Mouse (Mus musculus): ENCODE data around the gene 4930432M17Rik. TPM values are rescaled to one million over a fixed set of nuclear protein-coding genes. Genes with fewer than 3 reads are reported as not detected.

The 4930432M17Rik gene
- polyA plus RNA-seq (2012): not detected in 2 replicates

DNA sequence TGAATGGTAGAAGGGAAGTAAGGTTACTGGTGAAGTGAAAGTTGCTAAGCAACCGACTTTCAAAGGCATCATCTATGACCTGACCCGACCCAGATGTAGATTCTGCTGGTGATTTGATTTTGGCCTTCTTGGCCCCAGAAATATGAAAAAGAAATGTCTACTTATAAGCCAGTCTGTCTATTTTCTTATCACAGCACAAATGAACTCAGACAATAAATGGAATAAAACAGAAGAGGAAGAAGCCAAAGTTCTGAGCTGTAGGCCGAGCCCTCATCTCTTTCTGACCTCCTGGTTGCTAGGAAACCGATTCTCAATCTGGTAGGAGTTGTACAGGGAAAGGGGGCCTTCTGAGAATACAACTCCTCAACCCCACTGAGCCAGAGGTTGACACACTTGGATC lies at the start of gene 4930432M17Rik:
Gene 4930432M17Rik (plus strand): TSS at position 301 of the 400 bp plus-strand sequence.

DNA sequence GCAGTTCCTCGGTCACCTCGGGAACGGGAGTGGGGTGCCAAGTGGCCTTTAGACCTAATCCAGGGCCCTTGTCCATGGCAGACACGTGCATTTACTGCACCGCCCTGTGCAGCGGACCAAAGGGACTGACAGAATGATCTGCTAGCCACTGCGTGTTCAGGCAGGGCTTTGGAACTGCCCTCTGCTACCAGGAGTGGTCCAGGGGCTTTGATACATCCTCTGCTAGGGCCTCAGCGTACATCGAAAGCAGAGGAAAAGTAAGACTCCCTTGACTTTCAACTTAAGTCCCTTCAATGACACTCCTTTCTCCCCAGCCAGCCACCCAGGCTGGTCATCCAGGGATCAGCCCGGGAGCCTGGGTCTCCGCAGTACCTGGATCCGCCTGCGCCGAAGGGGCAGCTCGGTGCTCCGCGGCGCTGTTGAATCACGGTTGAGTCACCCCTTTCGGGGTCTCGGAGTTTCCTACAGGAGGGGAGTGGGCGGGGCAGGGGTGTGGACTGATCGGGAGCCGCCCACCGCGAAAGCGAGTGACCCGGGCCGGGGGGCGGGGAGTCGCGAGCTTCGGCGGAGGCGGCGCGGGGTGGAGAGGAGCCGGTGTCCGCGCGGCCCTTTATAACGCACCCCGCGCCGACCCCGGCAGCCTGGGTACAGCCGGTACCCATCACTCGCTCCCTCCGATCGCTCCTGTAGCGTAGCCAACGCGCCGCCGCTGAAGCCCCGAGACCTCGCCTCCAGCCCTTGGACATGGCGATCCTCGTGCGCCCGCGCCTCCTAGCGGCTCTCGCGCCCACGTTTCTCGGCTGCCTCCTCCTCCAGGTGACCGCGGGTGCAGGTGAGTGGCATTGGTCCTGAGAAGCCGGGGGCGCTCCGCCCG lies 52.6 kb downstream of the 4930432M17Rik start, which contains the start of gene F3:
Gene F3 (plus strand): TSS at position 567 of the 874 bp plus-strand sequence.

Other genes starting within 250 kb of the 4930432M17Rik start
- gene Cnn3, start 244.3 kb upstream of the 4930432M17Rik start, polyA plus RNA-seq (2012): 21.4 and 22.2 TPM in 2 replicates
- not detected in 2 replicates for gene Slc44a3, start 138.4 kb upstream of the 4930432M17Rik start, polyA plus RNA-seq (2012)
- gene F3, start 52.8 kb downstream of the 4930432M17Rik start, polyA plus RNA-seq (2012): 0.71 and 0.79 TPM in 2 replicates
- 37.5 and 49.7 TPM in 2 replicates for gene Abcd3, start 144.5 kb downstream of the 4930432M17Rik start, polyA plus RNA-seq (2012)

All from megakaryocyte-erythroid progenitor cell, adult 5 weeks (primary cell).